Mouse (Mus musculus): ENCODE data around the gene Hs2st1.
"Not testable (repeated sequence)": the region's sequence is repeated elsewhere in the genome, so short reads cannot be mapped to it uniquely, and the experiment has no call there.

Gene Hs2st1

GRCm38 (mm10) chr3:144570047-144570815, at the start of gene Hs2st1, which contains the start of gene Selenof:
Hs2st1 (minus strand) TSS chr3:144570181.
Selenof (plus strand) TSS chr3:144570304.
- DNase-seq (ENCODE audit: low spot score): peak; percentile 98

GRCm38 (mm10) chr3:144617633-144618180, 47.7 kb upstream of the Hs2st1 start:
- DNase-seq (ENCODE audit: low spot score): no peak

GRCm38 (mm10) chr3:144616654-144617425, 46.9 kb upstream of the Hs2st1 start:
- DNase-seq (ENCODE audit: low spot score): peak; percentile 94

- no peak for DNase-seq (ENCODE audit: low spot score)
Measured at GRCm38 (mm10) chr3:144615459-144615858, 45.5 kb upstream of the Hs2st1 start.

GRCm38 (mm10) chr3:144614698-144615097, 44.7 kb upstream of the Hs2st1 start:
- DNase-seq (ENCODE audit: low spot score): no peak

- DNase-seq (ENCODE audit: low spot score): no peak
Measured at GRCm38 (mm10) chr3:144614277-144614676, 44.3 kb upstream of the Hs2st1 start.

GRCm38 (mm10) chr3:144612382-144612781, 42.4 kb upstream of the Hs2st1 start:
- no peak for DNase-seq (ENCODE audit: low spot score)

GRCm38 (mm10) chr3:144611626-144612271, 41.8 kb upstream of the Hs2st1 start:
- DNase-seq (ENCODE audit: low spot score): no peak

GRCm38 (mm10) chr3:144610759-144611158, 40.8 kb upstream of the Hs2st1 start:
- DNase-seq (ENCODE audit: low spot score): no peak

- no peak for DNase-seq (ENCODE audit: low spot score)
Measured at GRCm38 (mm10) chr3:144608090-144608489, 38.1 kb upstream of the Hs2st1 start.

GRCm38 (mm10) chr3:144606449-144606848, 36.5 kb upstream of the Hs2st1 start:
- no peak for DNase-seq (ENCODE audit: low spot score)

- DNase-seq (ENCODE audit: low spot score): not testable (repeated sequence)
Measured at GRCm38 (mm10) chr3:144605811-144606210, 35.8 kb upstream of the Hs2st1 start.

- DNase-seq (ENCODE audit: low spot score): no peak
Measured at GRCm38 (mm10) chr3:144604205-144604604, 34.2 kb upstream of the Hs2st1 start.

- DNase-seq (ENCODE audit: low spot score): no peak
Measured at GRCm38 (mm10) chr3:144603558-144603957, 33.6 kb upstream of the Hs2st1 start.

GRCm38 (mm10) chr3:144602819-144603218, 32.8 kb upstream of the Hs2st1 start:
- DNase-seq (ENCODE audit: low spot score): no peak

- DNase-seq (ENCODE audit: low spot score): no peak
Measured at GRCm38 (mm10) chr3:144602413-144602812, 32.4 kb upstream of the Hs2st1 start.

- DNase-seq (ENCODE audit: low spot score): no peak
Measured at GRCm38 (mm10) chr3:144597790-144598467, 27.9 kb upstream of the Hs2st1 start.

- DNase-seq (ENCODE audit: low spot score): no peak
Measured at GRCm38 (mm10) chr3:144597121-144597520, 27.1 kb upstream of the Hs2st1 start.

GRCm38 (mm10) chr3:144592992-144593785, 23.2 kb upstream of the Hs2st1 start:
- DNase-seq (ENCODE audit: low spot score): peak; percentile 76

- no peak for DNase-seq (ENCODE audit: low spot score)
Measured at GRCm38 (mm10) chr3:144589189-144589890, 19.4 kb upstream of the Hs2st1 start.

Data from retina, embryonic 14.5 days (tissue).